In genomic region chr3:50105509-50105908, GRCm38 (mm10) we compare ENCODE assay signal across 18 mouse cellular contexts.
DNase-seq lines count a peak whose midpoint lies in the region; ATAC-seq and TF ChIP-seq lines count a peak whose summit lies in the region.
"Had no signal": no experiment of that assay in that cellular context is flagged by ENCODE, and none has a peak within 500 bp of the region (broad histone marks: within the 10 kb centered on the region; RNA-seq: fewer than 3 reads in every experiment).

No protein-coding gene starts in this region.

- no peak overlapping the region for H3K4me3 ChIP-seq in lung, postnatal 0 days (ENCODE audit: low read depth, low read length)
- peak overlapping the region; percentile 28 for H3K4me3 ChIP-seq in brown adipose tissue, adult 24 weeks (ENCODE audit: insufficient read depth, low read depth, low read length)
- H3K4me3 ChIP-seq in myocyte = peak overlapping the region; percentile 20
- H3K4me3 ChIP-seq: embryonic facial prominence, embryonic 15.5 days; forebrain, embryonic 12.5 days; hindbrain, embryonic 13.5 days; kidney, embryonic 15.5 days; liver, embryonic 12.5 days; midbrain, embryonic 10.5 days; neural tube, embryonic 13.5 days had no signal

- H3K4me1 ChIP-seq in lung, postnatal 0 days (ENCODE audit: insufficient read depth, low read depth, low read length) = no peaks in the 10 kb centered on the region
- H3K4me1 ChIP-seq in brown adipose tissue, adult 24 weeks (ENCODE audit: control insufficient read depth, insufficient read depth, insufficient read length, low read length) = no peaks in the 10 kb centered on the region
- H3K4me1 ChIP-seq: embryonic facial prominence, embryonic 15.5 days; forebrain, embryonic 12.5 days; hindbrain, embryonic 13.5 days; kidney, embryonic 15.5 days; liver, embryonic 12.5 days; midbrain, embryonic 10.5 days; neural tube, embryonic 13.5 days had no signal

- TF ChIP-seq EP300 in lung, postnatal 0 days (IDR thresholded peaks at IDR 0.05) = no peak

- H3K9me3 ChIP-seq in lung, postnatal 0 days (ENCODE audit: low read length) = no peaks in the 10 kb centered on the region
- H3K9me3 ChIP-seq: embryonic facial prominence, embryonic 15.5 days; forebrain, embryonic 12.5 days; hindbrain, embryonic 13.5 days; kidney, embryonic 15.5 days; liver, embryonic 12.5 days; midbrain, embryonic 10.5 days; neural tube, embryonic 13.5 days had no signal

- H3K79me2 ChIP-seq in myocyte (ENCODE audit: control insufficient read depth, insufficient read depth) = no peaks in the 10 kb centered on the region

- intact Hi-C loops in gastrocnemius, postnatal 14 days (cut with DNase I; ENCODE audit: low total_unique reads) = no loop called here

- ATAC-seq in lung, postnatal 0 days = no peak
- no peak for ATAC-seq in granulocyte monocyte progenitor cell, adult 5-6 weeks (replicated peaks; ENCODE audit: poor library complexity, severe bottlenecking)
- ATAC-seq: liver, embryonic 12.5 days had no signal

- no peak overlapping the region for H3ac ChIP-seq in myocyte (ENCODE audit: control insufficient read depth, insufficient read length)

- H3K9ac ChIP-seq in lung, postnatal 0 days (replicated peaks; ENCODE audit: low read depth) = no peak overlapping the region
- H3K9ac ChIP-seq: embryonic facial prominence, embryonic 15.5 days; forebrain, embryonic 12.5 days; hindbrain, embryonic 13.5 days; kidney, embryonic 15.5 days; liver, embryonic 12.5 days; neural tube, embryonic 13.5 days had no signal

- H3K27ac ChIP-seq in lung, postnatal 0 days (ENCODE audit: low read length) = no peak overlapping the region
- no peak overlapping the region for H3K27ac ChIP-seq in brown adipose tissue, adult 24 weeks (replicated peaks; ENCODE audit: low read depth, low read length)
- H3K27ac ChIP-seq: embryonic facial prominence, embryonic 15.5 days; forebrain, embryonic 12.5 days; hindbrain, embryonic 13.5 days; kidney, embryonic 15.5 days; liver, embryonic 12.5 days; midbrain, embryonic 10.5 days; neural tube, embryonic 13.5 days had no signal

- H3K4me2 ChIP-seq in lung, postnatal 0 days (replicated peaks; ENCODE audit: low read depth, low read length) = no peak overlapping the region
- H3K4me2 ChIP-seq in myocyte (ENCODE audit: low read depth) = peak overlapping the region; percentile 94
- H3K4me2 ChIP-seq: embryonic facial prominence, embryonic 15.5 days; forebrain, embryonic 12.5 days; hindbrain, embryonic 13.5 days; kidney, embryonic 15.5 days; liver, embryonic 12.5 days; neural tube, embryonic 13.5 days had no signal

- no peak for TF ChIP-seq CTCF in lung, postnatal 0 days (IDR thresholded peaks at IDR 0.05)

- peak; percentile 19 for DNase-seq in lung, postnatal 0 days (ENCODE audit: low spot score)
- DNase-seq in lung, adult 18-20 months = no peak
- peak; percentile 43 for DNase-seq in gastrocnemius, postnatal 14 days
- DNase-seq in adrenal gland, postnatal 10 days = no peak
- DNase-seq: cerebellum, adult 8-10 months; right cerebral cortex, postnatal 25 days; thymus, postnatal 25 days had no signal

- 68% methylated on average over 6 of the region's 6 CpGs for WGBS in lung, postnatal 0 days

- no peaks in the 10 kb centered on the region for H3K27me3 ChIP-seq in lung, postnatal 0 days (replicated peaks; ENCODE audit: insufficient read depth, low read length)
- H3K27me3 ChIP-seq in myocyte (ENCODE audit: control insufficient read depth, insufficient read depth, insufficient read length) = no peaks in the 10 kb centered on the region
- H3K27me3 ChIP-seq: CH12.LX; embryonic facial prominence, embryonic 15.5 days; forebrain, embryonic 12.5 days; hindbrain, embryonic 13.5 days; kidney, embryonic 15.5 days; liver, embryonic 12.5 days; neural tube, embryonic 13.5 days had no signal

- H3K36me3 ChIP-seq in lung, postnatal 0 days (ENCODE audit: insufficient read depth, low read length) = no peaks in the 10 kb centered on the region
- no peaks in the 10 kb centered on the region for H3K36me3 ChIP-seq in myocyte (ENCODE audit: control insufficient read depth, insufficient read depth)
- H3K36me3 ChIP-seq: embryonic facial prominence, embryonic 15.5 days; forebrain, embryonic 12.5 days; hindbrain, embryonic 13.5 days; kidney, embryonic 15.5 days; liver, embryonic 12.5 days; midbrain, embryonic 10.5 days; neural tube, embryonic 13.5 days had no signal

- no peak for TF ChIP-seq POLR2A in myocyte (IDR thresholded peaks at IDR 0.05; ENCODE audit: insufficient read length, low read depth)

TF ChIP-seq in myocyte, 11 proteins besides CTCF, POLR2A, EP300 and RAD21:
- peak in 2 of 3 experiments; percentile 68 to 82 for TF ChIP-seq MYOG (IDR thresholded peaks at IDR 0.05; ENCODE audit: control insufficient read depth in 1 of 3, insufficient read depth in 1 of 3, insufficient read length in 2 of 3, low read depth in 2 of 3)
- no peak for TF ChIP-seq USF1 (IDR thresholded peaks at IDR 0.05; ENCODE audit: low read depth)
- peak; percentile 78 to 96 (median 92) for TF ChIP-seq MYOD1 (IDR thresholded peaks at IDR 0.05; ENCODE audit: control insufficient read depth in 1 of 3, insufficient read length in 2 of 3, low read depth in 2 of 3)
- TF ChIP-seq TCF3 (IDR thresholded peaks at IDR 0.05; ENCODE audit: insufficient read length, low read depth) = peak; percentile 10

Comparison
In these comparisons a context has a peak if more than half of its experiments do, and no peak if none do; other contexts are left out.
1. DNase-seq: peak in lung, postnatal 0 days (single experiment) and gastrocnemius, postnatal 14 days (single experiment); none in lung, adult 18-20 months (0 of 2) and adrenal gland, postnatal 10 days (single experiment).